Mouse (Mus musculus) forebrain, embryonic 11.5 days (tissue): ENCODE results near the gene Suox. TPM values are rescaled to one million over a fixed set of nuclear protein-coding genes. Genes with fewer than 3 reads are reported as not detected.

Experiments used
- ATAC-seq: fragments of 200-750 bp; cut with Nextera tagmentation; replicated peaks from 2 replicates; pipeline ENCODE4 v1.8.0; 2017; ENCODE audit warnings: moderate TSS enrichment; ENCODE audit not compliant: low FRiP score
- DNase-seq: peaks from one replicate; pipeline ENCODE4 v3.0.0-alpha.2; 2017; ENCODE audit warnings: low spot score
- H3K27ac ChIP-seq: fragments of 300-500 bp; sonication (generic); 2 replicates; pipeline ENCODE4 v1.5.1; 2014; ENCODE audit warnings: low read depth, low read length
- H3K27me3 ChIP-seq: fragments of 300-500 bp; sonication (generic); 2 replicates; pipeline ENCODE4 v1.6.1; 2014; ENCODE audit warnings: mild to moderate bottlenecking, low read length, mixed read lengths; ENCODE audit not compliant: control insufficient read depth, insufficient read depth
- H3K36me3 ChIP-seq: fragments of 300-500 bp; sonication (generic); 2 replicates; pipeline ENCODE4 v1.6.1; 2014; ENCODE audit warnings: mild to moderate bottlenecking, low read length, moderate library complexity, mixed read lengths; ENCODE audit not compliant: control insufficient read depth, insufficient read depth
- H3K4me1 ChIP-seq: fragments of 300-500 bp; sonication (generic); replicated peaks from 2 replicates; pipeline ENCODE4 v1.6.1; 2014; ENCODE audit warnings: low read length, mixed read lengths; ENCODE audit not compliant: control insufficient read depth, insufficient read depth
- H3K4me2 ChIP-seq: fragments of 300-500 bp; sonication (generic); 2 replicates; pipeline ENCODE4 v1.6.1; 2014; ENCODE audit warnings: low read depth, mild to moderate bottlenecking, low read length, moderate library complexity, mixed read lengths; ENCODE audit not compliant: severe bottlenecking
- H3K4me3 ChIP-seq: fragments of 300-500 bp; sonication (generic); 2 replicates; pipeline ENCODE4 v1.5.1; 2014; ENCODE audit warnings: low read depth, low read length
- H3K9ac ChIP-seq: fragments of 300-500 bp; sonication (generic); 2 replicates; pipeline ENCODE4 v1.6.1; 2014; ENCODE audit warnings: low read length
- H3K9me3 ChIP-seq: fragments of 300-500 bp; sonication (generic); 2 replicates; pipeline ENCODE4 v1.6.1; 2016; ENCODE audit warnings: low read length, mixed read lengths; ENCODE audit not compliant: control insufficient read depth
- WGBS: fragments of 180-500 bp; shearing (Covaris S2); extraction: QIAGEN DNeasy Blood & Tissue Kit; methylation state at CpG from one replicate; pipeline ENCODE4 v1.1.7; 2014; 5-methylcytosine and 5-hydroxymethylcytosine counted together
- polyA plus RNA-seq: library from polyadenylated mRNA; unstranded; fragments of >200 nt; fragmentation: Nextera tagmentation; extraction: Ambion mirVana; gene quantifications from 2 replicates; pipeline ENCODE4 v1.2.1, GENCODE M21; 2014

The Suox gene
- polyA plus RNA-seq, 1 experiment from 2014 or later = 11.7 TPM

DNA sequence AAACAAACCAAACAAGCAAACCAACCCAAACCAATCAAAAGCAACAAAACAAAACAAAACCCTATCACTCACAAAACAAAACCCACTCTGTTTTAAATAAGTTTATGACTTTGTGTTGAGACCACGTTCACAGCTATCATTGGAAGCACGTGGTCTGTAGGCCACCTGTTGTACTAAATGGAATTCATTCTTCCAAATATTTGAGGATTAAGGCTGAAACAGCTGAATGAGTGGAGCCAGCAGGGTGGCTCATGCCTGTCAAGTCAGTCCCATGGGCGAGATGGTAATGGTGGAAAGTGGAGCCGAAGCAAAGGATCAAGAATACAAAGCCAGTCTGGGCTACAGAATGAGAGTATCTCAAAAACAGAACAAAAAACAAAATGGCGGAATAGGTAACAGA lies 26.8 kb upstream of the Suox start:
- Histone ChIP-seq H3K27me3 (no peaks in the 10 kb centered on the region), H3K4me1 (peaks cover 3% of the 10 kb centered on the region; the same call in 1 of the 2 replicates), H3K27ac (no peak overlapping the region), H3K4me3 (no peak overlapping the region), H3K9me3 (no peaks in the 10 kb centered on the region), H3K9ac (no peak overlapping the region), H3K36me3 (peaks cover 5% of the 10 kb centered on the region; the same call in 1 of the 2 replicates), H3K4me2 (no peak overlapping the region)
- 92% methylated on average over 5 of the region's 5 CpGs for WGBS
- ATAC-seq (no peak), DNase-seq (no peak)

GRCm38 (mm10) chr10:128699611-128700010 lies 25.7 kb upstream of the Suox start:
- H3K27ac ChIP-seq = no peak overlapping the region
- H3K27me3 ChIP-seq = no peaks in the 10 kb centered on the region
- peaks cover 5% of the 10 kb centered on the region; the same call in 1 of the 2 replicates for H3K36me3 ChIP-seq
- H3K9me3 ChIP-seq = no peaks in the 10 kb centered on the region
- H3K4me2 ChIP-seq = no peak overlapping the region
- ATAC-seq (no peak), DNase-seq (no peak)
- no peak overlapping the region for H3K4me3 ChIP-seq
- H3K4me1 ChIP-seq = no peaks in the 10 kb centered on the region; the same call in 1 of the 2 replicates
- no peak overlapping the region for H3K9ac ChIP-seq
- 82% methylated on average over 11 of the region's 11 CpGs for WGBS

GRCm38 (mm10) chr10:128699006-128699405 lies 25.1 kb upstream of the Suox start:
- WGBS = 88% methylated on average over 5 of the region's 5 CpGs
- no peak overlapping the region for H3K9ac ChIP-seq
- H3K36me3 ChIP-seq = peaks cover 5% of the 10 kb centered on the region; the same call in 1 of the 2 replicates
- H3K4me3 ChIP-seq = no peak overlapping the region
- ATAC-seq (no peak), DNase-seq (no peak)
- H3K27me3 ChIP-seq = no peaks in the 10 kb centered on the region
- H3K9me3 ChIP-seq = no peaks in the 10 kb centered on the region
- H3K4me2 ChIP-seq = no peak overlapping the region
- H3K4me1 ChIP-seq = no peaks in the 10 kb centered on the region; the same call in 1 of the 2 replicates
- H3K27ac ChIP-seq = no peak overlapping the region

DNA sequence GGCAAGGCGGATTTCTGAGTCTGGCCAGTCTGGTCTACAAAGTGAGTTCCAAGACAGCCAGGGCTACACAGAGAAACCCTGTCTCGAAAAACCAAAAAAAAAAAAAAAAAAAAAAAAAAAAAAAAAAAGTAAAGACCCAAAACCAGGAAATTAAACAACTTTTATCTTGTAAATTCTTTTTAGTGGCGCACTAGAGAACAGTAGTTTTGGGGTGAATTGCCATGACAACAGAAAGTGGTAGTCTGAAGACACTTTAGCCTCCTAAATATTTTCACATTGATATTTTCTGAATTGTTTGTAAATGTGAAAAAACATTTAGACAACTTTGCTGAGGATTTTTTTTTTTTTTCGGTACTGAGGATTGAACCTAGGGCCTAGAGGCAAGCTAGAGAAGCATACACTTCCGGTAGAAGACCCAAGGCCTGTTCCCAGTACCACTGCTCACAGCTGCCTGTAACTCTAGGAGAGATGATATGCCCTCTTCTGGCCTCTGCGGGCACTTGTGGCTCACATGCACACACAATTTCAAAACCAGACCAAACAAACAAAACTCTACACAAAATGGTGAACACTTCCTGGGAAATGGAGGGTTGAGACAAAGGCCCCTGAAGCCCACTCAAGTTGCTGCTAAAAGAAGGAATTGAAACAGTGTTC lies 23.3 kb upstream of the Suox start:
- Histone ChIP-seq H3K9me3 (no peaks in the 10 kb centered on the region), H3K27ac (no peak overlapping the region), H3K27me3 (no peaks in the 10 kb centered on the region), H3K9ac (no peak overlapping the region), H3K36me3 (peaks cover 5% of the 10 kb centered on the region; the same call in 1 of the 2 replicates), H3K4me3 (no peak overlapping the region; the same call in 1 of the 2 replicates), H3K4me2 (peak overlapping the region; percentile 54; the same call in 1 of the 2 replicates), H3K4me1 (no peaks in the 10 kb centered on the region; the same call in 1 of the 2 replicates)
- DNase-seq (no peak), ATAC-seq (no peak)
- 91% methylated on average over 6 of the region's 6 CpGs for WGBS

- H3K9ac ChIP-seq = peak within 1 kb of the TSS; percentile 98
- under 1% methylated on average over 39 of the region's 40 CpGs for WGBS
- peak; percentile 99 for ATAC-seq
These were observed 22.3 kb upstream of the Suox start, which contains the start of gene Rab5b for GRCm38 (mm10) chr10:128695992-128696807. Gene Rab5b, minus strand, starts transcription at chr10:128696264.

GRCm38 (mm10) chr10:128695411-128695991 lies 21.6 kb upstream of the Suox start:
- Histone ChIP-seq H3K4me2 (peak overlapping the region; percentile 78), H3K4me1 (no peaks in the 10 kb centered on the region; the same call in 1 of the 2 replicates), H3K27me3 (no peaks in the 10 kb centered on the region), H3K36me3 (peaks cover 3% of the 10 kb centered on the region; the same call in 1 of the 2 replicates), H3K9me3 (no peaks in the 10 kb centered on the region), H3K27ac (peak overlapping the region; percentile 94), H3K9ac (peak overlapping the region; percentile 98), H3K4me3 (peak overlapping the region; percentile 87)
- ATAC-seq (no peak), DNase-seq (no peak)
- WGBS = under 1% methylated on average over 22 of the region's 22 CpGs

More at GRCm38 (mm10) chr10:128695992-128696807, 22.3 kb upstream of the Suox start, which contains the start of gene Rab5b:
- H3K4me3 ChIP-seq = peak within 1 kb of the TSS; percentile 87
- H3K9me3 ChIP-seq = no peaks in the 10 kb centered on the region
- H3K4me2 ChIP-seq = peak within 1 kb of the TSS; percentile 78
- no peaks in the 10 kb centered on the region for H3K27me3 ChIP-seq
- H3K27ac ChIP-seq = peak within 1 kb of the TSS; percentile 94
- H3K4me1 ChIP-seq = no peaks in the 10 kb centered on the region; the same call in 1 of the 2 replicates
- DNase-seq = peak; percentile 99
- H3K36me3 ChIP-seq = peaks cover 3% of the 10 kb centered on the region; the same call in 1 of the 2 replicates

- no peak for DNase-seq
- no peaks in the 10 kb centered on the region for H3K9me3 ChIP-seq
These were observed 666 bp upstream of the Suox start for GRCm38 (mm10) chr10:128674469-128675008.

DNA sequence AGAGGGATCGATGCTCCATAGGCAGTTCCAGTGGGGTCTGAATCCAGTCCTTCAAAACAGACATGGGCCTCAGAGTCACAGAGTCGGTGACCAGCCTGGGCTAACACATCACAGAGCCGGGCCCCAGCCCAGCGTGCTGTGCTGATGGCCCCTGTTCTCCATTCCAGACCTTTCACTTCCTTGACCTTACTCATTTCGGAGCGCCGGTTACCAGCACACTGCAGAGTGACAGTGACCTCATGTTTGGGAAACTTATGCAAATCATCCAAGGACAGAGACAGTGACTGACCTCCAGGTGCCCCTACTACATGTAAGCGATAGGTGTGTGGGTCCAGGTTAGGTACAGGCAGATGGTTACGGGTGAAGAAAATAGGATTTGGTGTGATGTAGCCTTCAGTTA lies 2.7 kb downstream of the Suox start:
- DNase-seq = no peak
- Histone ChIP-seq H3K36me3 (no peaks in the 10 kb centered on the region), H3K4me2 (no peak overlapping the region), H3K9me3 (no peaks in the 10 kb centered on the region), H3K9ac (no peak overlapping the region), H3K27ac (no peak overlapping the region), H3K27me3 (no peaks in the 10 kb centered on the region), H3K4me3 (no peak overlapping the region), H3K4me1 (peaks cover 4% of the 10 kb centered on the region)
- no peak for ATAC-seq
- 93% methylated on average over 9 of the region's 9 CpGs for WGBS

More at GRCm38 (mm10) chr10:128674469-128675008, 666 bp upstream of the Suox start:
- Histone ChIP-seq H3K27me3 (no peaks in the 10 kb centered on the region), H3K4me1 (peaks cover 4% of the 10 kb centered on the region), H3K9ac (peak overlapping the region; percentile 14; the same call in 1 of the 2 replicates), H3K4me3 (peak overlapping the region; percentile 63), H3K27ac (no peak overlapping the region), H3K4me2 (peak overlapping the region; percentile 95), H3K36me3 (no peaks in the 10 kb centered on the region)
- no peak for ATAC-seq
- 3% methylated on average over 9 of the region's 9 CpGs for WGBS
